Mouse (Mus musculus) bone marrow, adult 2 months (tissue): ENCODE results near the gene Ccdc38. TPM values are rescaled to one million over a fixed set of nuclear protein-coding genes. Genes with fewer than 3 reads are reported as not detected.

Experiments used
- H3K27ac ChIP-seq: fragments of 200-500 bp; 2 replicates; pipeline ENCODE4 v1.5.1; 2012; ENCODE audit warnings: low read depth, mild to moderate bottlenecking, control low read depth, inconsistent platforms, low read length; ENCODE audit not compliant: control insufficient read depth, poor library complexity, insufficient read depth
- H3K4me1 ChIP-seq: fragments of 200-500 bp; 2 replicates; pipeline ENCODE4 v1.6.1; 2011; ENCODE audit warnings: low read length; ENCODE audit not compliant: control insufficient read depth, insufficient read depth
- H3K4me3 ChIP-seq: fragments of 200-500 bp; replicated peaks from 2 replicates; pipeline ENCODE3; 2011; ENCODE audit warnings: mild to moderate bottlenecking, low read depth, low read length, control low read depth; ENCODE audit not compliant: control insufficient read depth
- CTCF ChIP-seq: fragments of 200-500 bp; IDR thresholded peaks from 2 replicates; pipeline ENCODE4 v1.5.1; 2011; ENCODE audit warnings: low read length, control low read depth; ENCODE audit not compliant: control insufficient read depth, insufficient read depth
- POLR2A ChIP-seq: fragments of 200-500 bp; IDR thresholded peaks from 2 replicates; pipeline ENCODE4 v1.6.1; 2011; ENCODE audit warnings: low read depth, mild to moderate bottlenecking, control low read depth, low read length, borderline replicate concordance; ENCODE audit not compliant: control insufficient read depth
- WGBS: fragments of 180-500 bp; shearing (Covaris S2); methylation state at CpG from one replicate; pipeline ENCODE4 v1.1.7; 2018; 5-methylcytosine and 5-hydroxymethylcytosine counted together
- polyA plus RNA-seq: library from polyadenylated mRNA; stranded (reverse); fragments of >200 nt; gene quantifications from 2 replicates; pipeline ENCODE4 v1.2.4, GENCODE M21; 2011; ENCODE audit warnings: low replicate concordance; ENCODE audit not compliant: missing spikeins, insufficient read depth, insufficient read length

Ccdc38 gene
- polyA plus RNA-seq, 1 experiment = 0.40 TPM

GRCm38 (mm10) chr10:93624151-93624550 is 83.7 kb downstream of the Ccdc38 start:
- no peak overlapping the region for H3K27ac ChIP-seq
- no peak overlapping the region for H3K4me3 ChIP-seq
- WGBS = 76% methylated on average over 10 of the region's 10 CpGs
- H3K4me1 ChIP-seq = no peaks in the 10 kb centered on the region
- TF ChIP-seq POLR2A = no peak

- no peaks in the 10 kb centered on the region for H3K4me1 ChIP-seq
- no peak overlapping the region for H3K4me3 ChIP-seq
- WGBS = 88% methylated on average over 5 of the region's 5 CpGs
- TF ChIP-seq CTCF (no peak), POLR2A (no peak)
- no peak overlapping the region for H3K27ac ChIP-seq
These were observed 89.9 kb downstream of the Ccdc38 start for GRCm38 (mm10) chr10:93630310-93630709.

GRCm38 (mm10) chr10:93632086-93632485 is 91.7 kb downstream of the Ccdc38 start:
- 72% methylated on average over 4 of the region's 4 CpGs for WGBS
- no peak overlapping the region for H3K4me3 ChIP-seq
- no peaks in the 10 kb centered on the region for H3K4me1 ChIP-seq
- TF ChIP-seq POLR2A (no peak), CTCF (no peak)
- no peak overlapping the region for H3K27ac ChIP-seq

GRCm38 (mm10) chr10:93633563-93633962 is 93.1 kb downstream of the Ccdc38 start:
- no peak overlapping the region for H3K27ac ChIP-seq
- no peaks in the 10 kb centered on the region for H3K4me1 ChIP-seq
- 82% methylated on average over 5 of the region's 5 CpGs for WGBS
- TF ChIP-seq CTCF (no peak), POLR2A (no peak)
- H3K4me3 ChIP-seq = no peak overlapping the region

Other genes starting within 250 kb of the Ccdc38 start
- gene Elk3, start 229.5 kb upstream of the Ccdc38 start, polyA plus RNA-seq = 8.3 and 15.5 TPM in 2 replicates
- gene Lta4h, start 87.2 kb upstream of the Ccdc38 start, polyA plus RNA-seq = 147 and 309 TPM in 2 replicates
- 2.0 and 6.1 TPM in 2 replicates for gene Hal, start 51.9 kb upstream of the Ccdc38 start, polyA plus RNA-seq
- 1.4 TPM in 1 of 2 replicates, not detected in the other for gene Amdhd1, start 599 bp upstream of the Ccdc38 start, polyA plus RNA-seq
- gene Snrpf, start 49.1 kb downstream of the Ccdc38 start, polyA plus RNA-seq = 56.3 and 79.1 TPM in 2 replicates
- 3.0 and 3.7 TPM in 2 replicates for gene Ntn4, start 100.0 kb downstream of the Ccdc38 start, polyA plus RNA-seq